Mouse (Mus musculus): ENCODE measurements around the gene Ccl3. TPM values are rescaled to one million over a fixed set of nuclear protein-coding genes. Genes with fewer than 3 reads are reported as not detected.
A peak's percentile ranks its signal among the peaks of the same experiment; 100 is the strongest.

The Ccl3 gene
- polyA plus RNA-seq, 1 experiment, result 2.0 TPM

GRCm38 (mm10) chr11:83616586-83616985 lies 32.6 kb downstream of the Ccl3 start:
- Histone ChIP-seq H3K27ac (ENCODE audit: control insufficient read depth, insufficient read depth, low read depth, low read length, poor library complexity) (peak overlapping the region; percentile 69; the same call in 1 of the 2 replicates), H3K4me3 (replicated peaks; ENCODE audit: control insufficient read depth, low read depth, low read length) (no peak overlapping the region), H3K4me1 (ENCODE audit: control insufficient read depth, insufficient read depth, low read length) (peaks cover 2% of the 10 kb centered on the region)
- WGBS, result 43% methylated on average over 1 of the region's 1 CpGs
- no peak for TF ChIP-seq CTCF (IDR thresholded peaks at IDR 0.05; ENCODE audit: control insufficient read depth, insufficient read depth, low read length)

- Histone ChIP-seq H3K4me1 (ENCODE audit: control insufficient read depth, insufficient read depth, low read length) (peaks cover 3% of the 10 kb centered on the region), H3K4me3 (replicated peaks; ENCODE audit: control insufficient read depth, low read depth, low read length) (no peak overlapping the region), H3K27ac (ENCODE audit: control insufficient read depth, insufficient read depth, low read depth, low read length, poor library complexity) (no peak overlapping the region)
- TF ChIP-seq CTCF (IDR thresholded peaks at IDR 0.05; ENCODE audit: control insufficient read depth, insufficient read depth, low read length) (no peak), POLR2A (IDR thresholded peaks at IDR 0.05; ENCODE audit: borderline replicate concordance, control insufficient read depth, low read depth, low read length) (no peak)
- WGBS, result 61% methylated on average over 2 of the region's 2 CpGs
Measured at GRCm38 (mm10) chr11:83610900-83611299, 38.3 kb downstream of the Ccl3 start.

GRCm38 (mm10) chr11:83606396-83606795 lies 42.8 kb downstream of the Ccl3 start:
- Histone ChIP-seq H3K4me3 (replicated peaks; ENCODE audit: control insufficient read depth, low read depth, low read length) (no peak overlapping the region), H3K4me1 (ENCODE audit: control insufficient read depth, insufficient read depth, low read length) (peaks cover 3% of the 10 kb centered on the region), H3K27ac (ENCODE audit: control insufficient read depth, insufficient read depth, low read depth, low read length, poor library complexity) (no peak overlapping the region)
- TF ChIP-seq CTCF (IDR thresholded peaks at IDR 0.05; ENCODE audit: control insufficient read depth, insufficient read depth, low read length) (no peak), POLR2A (IDR thresholded peaks at IDR 0.05; ENCODE audit: borderline replicate concordance, control insufficient read depth, low read depth, low read length) (no peak)
- 53% methylated on average over 1 of the region's 1 CpGs for WGBS

- no peak overlapping the region for H3K4me3 ChIP-seq (replicated peaks; ENCODE audit: control insufficient read depth, low read depth, low read length)
- peak overlapping the region; percentile 73 for H3K27ac ChIP-seq (ENCODE audit: control insufficient read depth, insufficient read depth, low read depth, low read length, poor library complexity)
- TF ChIP-seq CTCF (IDR thresholded peaks at IDR 0.05; ENCODE audit: control insufficient read depth, insufficient read depth, low read length) (no peak), POLR2A (IDR thresholded peaks at IDR 0.05; ENCODE audit: borderline replicate concordance, control insufficient read depth, low read depth, low read length) (no peak)
- 33% methylated on average over 3 of the region's 3 CpGs for WGBS
- H3K4me1 ChIP-seq (ENCODE audit: control insufficient read depth, insufficient read depth, low read length), result peaks cover 3% of the 10 kb centered on the region
Measured at GRCm38 (mm10) chr11:83605535-83605934, 43.6 kb downstream of the Ccl3 start.

GRCm38 (mm10) chr11:83604698-83605097 lies 44.5 kb downstream of the Ccl3 start:
- peaks cover 3% of the 10 kb centered on the region for H3K4me1 ChIP-seq (ENCODE audit: control insufficient read depth, insufficient read depth, low read length)
- 58% methylated on average over 4 of the region's 4 CpGs for WGBS
- peak overlapping the region; percentile 73 for H3K27ac ChIP-seq (ENCODE audit: control insufficient read depth, insufficient read depth, low read depth, low read length, poor library complexity)
- H3K4me3 ChIP-seq (replicated peaks; ENCODE audit: control insufficient read depth, low read depth, low read length), result no peak overlapping the region
- TF ChIP-seq POLR2A (IDR thresholded peaks at IDR 0.05; ENCODE audit: borderline replicate concordance, control insufficient read depth, low read depth, low read length) (no peak), CTCF (IDR thresholded peaks at IDR 0.05; ENCODE audit: control insufficient read depth, insufficient read depth, low read length) (no peak)

- Histone ChIP-seq H3K4me3 (replicated peaks; ENCODE audit: control insufficient read depth, low read depth, low read length) (no peak overlapping the region), H3K27ac (ENCODE audit: control insufficient read depth, insufficient read depth, low read depth, low read length, poor library complexity) (no peak overlapping the region), H3K4me1 (ENCODE audit: control insufficient read depth, insufficient read depth, low read length) (peaks cover 3% of the 10 kb centered on the region)
- 62% methylated on average over 3 of the region's 3 CpGs for WGBS
- TF ChIP-seq CTCF (IDR thresholded peaks at IDR 0.05; ENCODE audit: control insufficient read depth, insufficient read depth, low read length) (no peak), POLR2A (IDR thresholded peaks at IDR 0.05; ENCODE audit: borderline replicate concordance, control insufficient read depth, low read depth, low read length) (no peak)
Measured at GRCm38 (mm10) chr11:83603399-83603798, 45.8 kb downstream of the Ccl3 start.

GRCm38 (mm10) chr11:83600576-83600975 lies 48.6 kb downstream of the Ccl3 start:
- H3K4me3 ChIP-seq (replicated peaks; ENCODE audit: control insufficient read depth, low read depth, low read length), result no peak overlapping the region
- peaks cover 2% of the 10 kb centered on the region; the same call in 1 of the 2 replicates for H3K4me1 ChIP-seq (ENCODE audit: control insufficient read depth, insufficient read depth, low read length)
- TF ChIP-seq POLR2A (IDR thresholded peaks at IDR 0.05; ENCODE audit: borderline replicate concordance, control insufficient read depth, low read depth, low read length), result no peak
- WGBS, result 45% methylated on average over 2 of the region's 2 CpGs
- no peak overlapping the region for H3K27ac ChIP-seq (ENCODE audit: control insufficient read depth, insufficient read depth, low read depth, low read length, poor library complexity)

GRCm38 (mm10) chr11:83598991-83599390 lies 50.2 kb downstream of the Ccl3 start:
- H3K27ac ChIP-seq (ENCODE audit: control insufficient read depth, insufficient read depth, low read depth, low read length, poor library complexity), result no peak overlapping the region
- peaks cover 2% of the 10 kb centered on the region; the same call in 1 of the 2 replicates for H3K4me1 ChIP-seq (ENCODE audit: control insufficient read depth, insufficient read depth, low read length)
- H3K4me3 ChIP-seq (replicated peaks; ENCODE audit: control insufficient read depth, low read depth, low read length), result no peak overlapping the region
- WGBS, result 82% methylated on average over 3 of the region's 3 CpGs
- TF ChIP-seq CTCF (IDR thresholded peaks at IDR 0.05; ENCODE audit: control insufficient read depth, insufficient read depth, low read length) (no peak), POLR2A (IDR thresholded peaks at IDR 0.05; ENCODE audit: borderline replicate concordance, control insufficient read depth, low read depth, low read length) (no peak)

- WGBS, result 44% methylated on average over 3 of the region's 3 CpGs
- Histone ChIP-seq H3K27ac (ENCODE audit: control insufficient read depth, insufficient read depth, low read depth, low read length, poor library complexity) (no peak overlapping the region), H3K4me3 (replicated peaks; ENCODE audit: control insufficient read depth, low read depth, low read length) (no peak overlapping the region), H3K4me1 (ENCODE audit: control insufficient read depth, insufficient read depth, low read length) (peaks cover 2% of the 10 kb centered on the region; the same call in 1 of the 2 replicates)
- TF ChIP-seq POLR2A (IDR thresholded peaks at IDR 0.05; ENCODE audit: borderline replicate concordance, control insufficient read depth, low read depth, low read length) (no peak), CTCF (IDR thresholded peaks at IDR 0.05; ENCODE audit: control insufficient read depth, insufficient read depth, low read length) (no peak)
Measured at GRCm38 (mm10) chr11:83598207-83598837, 50.8 kb downstream of the Ccl3 start.

Other genes starting within 250 kb of the Ccl3 start
- gene Rasl10b, start 240.2 kb downstream of the Ccl3 start, polyA plus RNA-seq (2011; ENCODE audit: insufficient read depth, insufficient read length, low replicate concordance, missing spikeins), result 0.32 and 1.1 TPM in 2 replicates
- not detected in 2 replicates for gene Gas2l2, start 219.9 kb downstream of the Ccl3 start, polyA plus RNA-seq (2011; ENCODE audit: insufficient read depth, insufficient read length, low replicate concordance, missing spikeins)
- gene 1700020L24Rik, start 211.7 kb downstream of the Ccl3 start, polyA plus RNA-seq (2011; ENCODE audit: insufficient read depth, insufficient read length, low replicate concordance, missing spikeins), result 17.6 and 37.4 TPM in 2 replicates
- gene Mmp28, start 186.3 kb downstream of the Ccl3 start, polyA plus RNA-seq (2011; ENCODE audit: insufficient read depth, insufficient read length, low replicate concordance, missing spikeins), result 0.47 and 0.92 TPM in 2 replicates
- 192 and 231 TPM in 2 replicates for gene Taf15, start 176.3 kb downstream of the Ccl3 start, polyA plus RNA-seq (2011; ENCODE audit: insufficient read depth, insufficient read length, low replicate concordance, missing spikeins)
- not detected in 2 replicates for gene Heatr9, start 127.2 kb downstream of the Ccl3 start, polyA plus RNA-seq (2011; ENCODE audit: insufficient read depth, insufficient read length, low replicate concordance, missing spikeins)
- gene Ccl5, start 118.8 kb downstream of the Ccl3 start, polyA plus RNA-seq (2011; ENCODE audit: insufficient read depth, insufficient read length, low replicate concordance, missing spikeins), result 7.6 and 22.7 TPM in 2 replicates
- 8.0 and 17.0 TPM in 2 replicates for gene Ccl9, start 70.7 kb downstream of the Ccl3 start, polyA plus RNA-seq (2011; ENCODE audit: insufficient read depth, insufficient read length, low replicate concordance, missing spikeins)
- gene Ccl6, start 56.3 kb downstream of the Ccl3 start, polyA plus RNA-seq (2011; ENCODE audit: insufficient read depth, insufficient read length, low replicate concordance, missing spikeins), result 88.2 and 218 TPM in 2 replicates
- not detected in 2 replicates for gene Rpl9-ps1, start 3.7 kb downstream of the Ccl3 start, polyA plus RNA-seq (2011; ENCODE audit: insufficient read depth, insufficient read length, low replicate concordance, missing spikeins)
- 1.5 and 2.3 TPM in 2 replicates for gene Ccl4, start 13.2 kb upstream of the Ccl3 start, polyA plus RNA-seq (2011; ENCODE audit: insufficient read depth, insufficient read length, low replicate concordance, missing spikeins)
- gene Wfdc17, start 54.6 kb upstream of the Ccl3 start, polyA plus RNA-seq (2011; ENCODE audit: insufficient read depth, insufficient read length, low replicate concordance, missing spikeins), result 8.2 and 33.5 TPM in 2 replicates
- not detected in 2 replicates for gene Wfdc18, start 59.7 kb upstream of the Ccl3 start, polyA plus RNA-seq (2011; ENCODE audit: insufficient read depth, insufficient read length, low replicate concordance, missing spikeins)
- 220 and 706 TPM in 2 replicates for gene Wfdc21, start 97.6 kb upstream of the Ccl3 start, polyA plus RNA-seq (2011; ENCODE audit: insufficient read depth, insufficient read length, low replicate concordance, missing spikeins)
- gene Heatr6, start 104.3 kb upstream of the Ccl3 start, polyA plus RNA-seq (2011; ENCODE audit: insufficient read depth, insufficient read length, low replicate concordance, missing spikeins), result 3.6 and 13.1 TPM in 2 replicates
- not detected in 2 replicates for gene Hnf1b, start 200.7 kb upstream of the Ccl3 start, polyA plus RNA-seq (2011; ENCODE audit: insufficient read depth, insufficient read length, low replicate concordance, missing spikeins)

Measured in bone marrow, adult 2 months (tissue).